9 mouse cellular contexts compared by ENCODE assay signal in genomic region chr10:27387531-27387930, GRCm38 (mm10).
DNase-seq lines count a peak whose midpoint lies in the region; ATAC-seq and TF ChIP-seq lines count a peak whose summit lies in the region.
"Had no signal": no experiment of that assay in that cellular context is flagged by ENCODE, and none has a peak within 500 bp of the region (broad histone marks: within the 10 kb centered on the region; RNA-seq: fewer than 3 reads in every experiment).

No protein-coding gene starts in this region.

- H3K4me1 ChIP-seq in liver, postnatal 0 days (ENCODE audit: insufficient read depth): no peaks in the 10 kb centered on the region
- no peaks in the 10 kb centered on the region for H3K4me1 ChIP-seq in liver, embryonic 12.5 days
- no peaks in the 10 kb centered on the region for H3K4me1 ChIP-seq in lung, postnatal 0 days (ENCODE audit: insufficient read depth, low read depth, low read length)

- 14% methylated on average over 1 of the region's 1 CpGs for WGBS in liver, postnatal 0 days (ENCODE audit: insufficient replicate concordance)
- WGBS in liver, embryonic 12.5 days (ENCODE audit: insufficient replicate concordance): 22% methylated on average over 1 of the region's 1 CpGs
- 19% methylated on average over 1 of the region's 1 CpGs for WGBS in lung, postnatal 0 days

- peak; percentile 70 for ATAC-seq in liver, postnatal 0 days
- no peak for ATAC-seq in liver, embryonic 12.5 days
- peak; percentile 62 for ATAC-seq in lung, postnatal 0 days

- no peaks in the 10 kb centered on the region for H3K36me3 ChIP-seq in liver, postnatal 0 days (replicated peaks; ENCODE audit: insufficient read depth, low read length)
- no peaks in the 10 kb centered on the region for H3K36me3 ChIP-seq in liver, embryonic 12.5 days
- no peaks in the 10 kb centered on the region for H3K36me3 ChIP-seq in lung, postnatal 0 days (ENCODE audit: insufficient read depth, low read length)

- no peaks in the 10 kb centered on the region for H3K9me3 ChIP-seq in liver, postnatal 0 days (ENCODE audit: low read length)
- H3K9me3 ChIP-seq in liver, embryonic 12.5 days (replicated peaks): no peaks in the 10 kb centered on the region
- no peaks in the 10 kb centered on the region for H3K9me3 ChIP-seq in lung, postnatal 0 days (ENCODE audit: low read length)

- peak; percentile 21 for DNase-seq in gastrocnemius, adult 2 months
- no peak for DNase-seq in gastrocnemius, postnatal 10 days
- DNase-seq in liver, postnatal 0 days: no peak
- DNase-seq in heart, postnatal 25 days (ENCODE audit: low spot score): peak; percentile 38
- DNase-seq in lung, postnatal 0 days (ENCODE audit: low spot score): peak; percentile 55
- DNase-seq in B cell, adult 2 months: no peak
- DNase-seq in left cerebral cortex, adult 18-20 months (ENCODE audit: low spot score in 2 of 2): no peak

- TF ChIP-seq EP300 in liver, postnatal 0 days (IDR thresholded peaks at IDR 0.05; ENCODE audit: low read depth): no peak
- peak; percentile 51; the same call in 1 of the 2 replicates for TF ChIP-seq EP300 in lung, postnatal 0 days (IDR thresholded peaks at IDR 0.05)

- no peak overlapping the region for H3K9ac ChIP-seq in liver, postnatal 0 days (replicated peaks)
- H3K9ac ChIP-seq in liver, embryonic 12.5 days: no peak overlapping the region
- H3K9ac ChIP-seq in lung, postnatal 0 days (replicated peaks; ENCODE audit: low read depth): no peak overlapping the region
- H3K9ac ChIP-seq: liver, embryonic 14.5 days had no signal

- H3K27me3 ChIP-seq in liver, postnatal 0 days (ENCODE audit: insufficient read depth, low read length): no peaks in the 10 kb centered on the region
- no peaks in the 10 kb centered on the region for H3K27me3 ChIP-seq in liver, embryonic 12.5 days (replicated peaks)
- H3K27me3 ChIP-seq in lung, postnatal 0 days (replicated peaks; ENCODE audit: insufficient read depth, low read length): no peaks in the 10 kb centered on the region

- no peak overlapping the region for H3K4me3 ChIP-seq in gastrocnemius, adult 2 months
- no peak overlapping the region for H3K4me3 ChIP-seq in liver, postnatal 0 days (ENCODE audit: low read depth, low read length)
- H3K4me3 ChIP-seq in liver, embryonic 12.5 days: no peak overlapping the region
- H3K4me3 ChIP-seq in lung, postnatal 0 days (ENCODE audit: low read depth, low read length): no peak overlapping the region

- no peak for TF ChIP-seq CTCF in gastrocnemius, adult 2 months (IDR thresholded peaks at IDR 0.05)
- TF ChIP-seq CTCF in liver, postnatal 0 days (IDR thresholded peaks at IDR 0.05; ENCODE audit: low read depth): no peak
- TF ChIP-seq CTCF in lung, postnatal 0 days (IDR thresholded peaks at IDR 0.05): no peak

- H3K27ac ChIP-seq in gastrocnemius, adult 2 months: peak overlapping the region; percentile 75
- H3K27ac ChIP-seq in liver, postnatal 0 days (ENCODE audit: low read depth): no peak overlapping the region
- no peak overlapping the region for H3K27ac ChIP-seq in liver, embryonic 12.5 days
- no peak overlapping the region for H3K27ac ChIP-seq in lung, postnatal 0 days (ENCODE audit: low read length)
- H3K27ac ChIP-seq: liver, embryonic 14.5 days had no signal

- no peak overlapping the region for H3K4me2 ChIP-seq in liver, postnatal 0 days (ENCODE audit: low read depth, low read length)
- no peak overlapping the region for H3K4me2 ChIP-seq in liver, embryonic 12.5 days
- no peak overlapping the region for H3K4me2 ChIP-seq in lung, postnatal 0 days (replicated peaks; ENCODE audit: low read depth, low read length)

- intact Hi-C loops in gastrocnemius, adult 2 months (cut with DNase I): no loop called here
- intact Hi-C loops in heart, postnatal 25 days (cut with DNase I): no loop called here

Comparison
In these comparisons a context has a peak if more than half of its experiments do, and no peak if none do; other contexts are left out.
1. DNase-seq: peak in gastrocnemius, adult 2 months (single experiment), heart, postnatal 25 days (single experiment) and lung, postnatal 0 days (single experiment); none in gastrocnemius, postnatal 10 days (single experiment), liver, postnatal 0 days (single experiment), B cell, adult 2 months (0 of 2) and left cerebral cortex, adult 18-20 months (0 of 2).